Mouse (Mus musculus): ENCODE data around the gene Sec14l5. TPM values are rescaled to one million over a fixed set of nuclear protein-coding genes. Genes with fewer than 3 reads are reported as not detected.
A peak's percentile ranks its signal among the peaks of the same experiment; 100 is the strongest.

Gene Sec14l5
- polyA plus RNA-seq, 1 experiment from 2014 or later: not detected

- DNase-seq (ENCODE audit: low spot score) (no peak), ATAC-seq (ENCODE audit: insufficient number of reproducible peaks, low FRiP score, low TSS enrichment, low read depth) (no peak)
- Histone ChIP-seq H3K36me3 (ENCODE audit: control insufficient read depth, insufficient read depth, low read length) (no peaks in the 10 kb centered on the region), H3K9me3 (ENCODE audit: control insufficient read depth, low read length) (no peaks in the 10 kb centered on the region), H3K27ac (replicated peaks; ENCODE audit: low read depth, low read length) (no peak overlapping the region), H3K4me2 (ENCODE audit: low read depth, severe bottlenecking) (no peak overlapping the region), H3K9ac (ENCODE audit: low read length) (no peak overlapping the region), H3K4me3 (ENCODE audit: low read depth, low read length) (no peak overlapping the region), H3K4me1 (ENCODE audit: control insufficient read depth, insufficient read depth, low read length) (0 out of 2 replicates have a peak, but pooled peaks cover 2% of the 10 kb centered on the region), H3K27me3 (ENCODE audit: control insufficient read depth, insufficient read depth, low read length) (no peaks in the 10 kb centered on the region)
- WGBS: 25% methylated on average over 4 of the region's 4 CpGs
These were observed 7.2 kb upstream of the Sec14l5 start for GRCm38 (mm10) chr16:5139741-5140140.

- H3K9ac ChIP-seq (ENCODE audit: low read length): no peak overlapping the region
- peak; percentile 41; the same call in 1 of the 2 replicates for ATAC-seq (ENCODE audit: insufficient number of reproducible peaks, low FRiP score, low TSS enrichment, low read depth)
- under 1% methylated on average over 7 of the region's 7 CpGs for WGBS
These were observed 1.3 kb upstream of the Sec14l5 start for GRCm38 (mm10) chr16:5145570-5145969.

GRCm38 (mm10) chr16:5146367-5147036 lies 407 bp upstream of the Sec14l5 start:
- Histone ChIP-seq H3K4me2 (ENCODE audit: low read depth, severe bottlenecking) (peak overlapping the region; percentile 33), H3K36me3 (ENCODE audit: control insufficient read depth, insufficient read depth, low read length) (no peaks in the 10 kb centered on the region), H3K9ac (ENCODE audit: low read length) (no peak overlapping the region), H3K4me3 (ENCODE audit: low read depth, low read length) (no peak overlapping the region; the same call in 1 of the 2 replicates), H3K9me3 (ENCODE audit: control insufficient read depth, low read length) (no peaks in the 10 kb centered on the region), H3K4me1 (ENCODE audit: control insufficient read depth, insufficient read depth, low read length) (no peaks in the 10 kb centered on the region), H3K27ac (replicated peaks; ENCODE audit: low read depth, low read length) (no peak overlapping the region), H3K27me3 (ENCODE audit: control insufficient read depth, insufficient read depth, low read length) (no peaks in the 10 kb centered on the region)
- peak; percentile 92 for ATAC-seq (ENCODE audit: insufficient number of reproducible peaks, low FRiP score, low TSS enrichment, low read depth)
- DNase-seq (ENCODE audit: low spot score): peak; percentile 86
- WGBS: 1% methylated on average over 26 of the region's 26 CpGs

More at GRCm38 (mm10) chr16:5145570-5145969, 1.3 kb upstream of the Sec14l5 start:
- no peaks in the 10 kb centered on the region for H3K27me3 ChIP-seq (ENCODE audit: control insufficient read depth, insufficient read depth, low read length)
- H3K27ac ChIP-seq (replicated peaks; ENCODE audit: low read depth, low read length): no peak overlapping the region
- no peaks in the 10 kb centered on the region for H3K9me3 ChIP-seq (ENCODE audit: control insufficient read depth, low read length)
- DNase-seq (ENCODE audit: low spot score): peak; percentile 84
- no peaks in the 10 kb centered on the region for H3K36me3 ChIP-seq (ENCODE audit: control insufficient read depth, insufficient read depth, low read length)
- H3K4me3 ChIP-seq (ENCODE audit: low read depth, low read length): no peak overlapping the region
- H3K4me1 ChIP-seq (ENCODE audit: control insufficient read depth, insufficient read depth, low read length): no peaks in the 10 kb centered on the region
- H3K4me2 ChIP-seq (ENCODE audit: low read depth, severe bottlenecking): no peak overlapping the region

GRCm38 (mm10) chr16:5150544-5150943 lies 3.6 kb downstream of the Sec14l5 start:
- ATAC-seq (ENCODE audit: insufficient number of reproducible peaks, low FRiP score, low TSS enrichment, low read depth) (no peak), DNase-seq (ENCODE audit: low spot score) (no peak)
- no peak overlapping the region for H3K9ac ChIP-seq (ENCODE audit: low read length)
- 84% methylated on average over 10 of the region's 10 CpGs for WGBS
- no peak overlapping the region for H3K4me2 ChIP-seq (ENCODE audit: low read depth, severe bottlenecking)
- no peak overlapping the region for H3K4me3 ChIP-seq (ENCODE audit: low read depth, low read length)
- H3K4me1 ChIP-seq (ENCODE audit: control insufficient read depth, insufficient read depth, low read length): no peaks in the 10 kb centered on the region
- no peaks in the 10 kb centered on the region for H3K36me3 ChIP-seq (ENCODE audit: control insufficient read depth, insufficient read depth, low read length)
- H3K27me3 ChIP-seq (ENCODE audit: control insufficient read depth, insufficient read depth, low read length): no peaks in the 10 kb centered on the region
- H3K9me3 ChIP-seq (ENCODE audit: control insufficient read depth, low read length): no peaks in the 10 kb centered on the region
- H3K27ac ChIP-seq (replicated peaks; ENCODE audit: low read depth, low read length): no peak overlapping the region

- H3K4me3 ChIP-seq (ENCODE audit: low read depth, low read length): no peak overlapping the region
- WGBS: 67% methylated on average over 6 of the region's 6 CpGs
- 0 out of 2 replicates have a peak, but pooled peaks cover 3% of the 10 kb centered on the region for H3K4me1 ChIP-seq (ENCODE audit: control insufficient read depth, insufficient read depth, low read length)
- no peak overlapping the region for H3K4me2 ChIP-seq (ENCODE audit: low read depth, severe bottlenecking)
- no peaks in the 10 kb centered on the region for H3K27me3 ChIP-seq (ENCODE audit: control insufficient read depth, insufficient read depth, low read length)
- no peaks in the 10 kb centered on the region for H3K36me3 ChIP-seq (ENCODE audit: control insufficient read depth, insufficient read depth, low read length)
- DNase-seq (ENCODE audit: low spot score): no peak
- no peak overlapping the region for H3K27ac ChIP-seq (replicated peaks; ENCODE audit: low read depth, low read length)
- no peaks in the 10 kb centered on the region for H3K9me3 ChIP-seq (ENCODE audit: control insufficient read depth, low read length)
- ATAC-seq (ENCODE audit: insufficient number of reproducible peaks, low FRiP score, low TSS enrichment, low read depth): no peak
- no peak overlapping the region for H3K9ac ChIP-seq (ENCODE audit: low read length)
These were observed 6.6 kb downstream of the Sec14l5 start for GRCm38 (mm10) chr16:5153299-5154026.

GRCm38 (mm10) chr16:5155014-5155413 lies 8.1 kb downstream of the Sec14l5 start:
- Histone ChIP-seq H3K4me2 (ENCODE audit: low read depth, severe bottlenecking) (no peak overlapping the region), H3K27me3 (ENCODE audit: control insufficient read depth, insufficient read depth, low read length) (no peaks in the 10 kb centered on the region), H3K9ac (ENCODE audit: low read length) (no peak overlapping the region), H3K9me3 (ENCODE audit: control insufficient read depth, low read length) (no peaks in the 10 kb centered on the region), H3K36me3 (ENCODE audit: control insufficient read depth, insufficient read depth, low read length) (no peaks in the 10 kb centered on the region), H3K4me1 (ENCODE audit: control insufficient read depth, insufficient read depth, low read length) (0 out of 2 replicates have a peak, but pooled peaks cover 3% of the 10 kb centered on the region), H3K27ac (replicated peaks; ENCODE audit: low read depth, low read length) (no peak overlapping the region), H3K4me3 (ENCODE audit: low read depth, low read length) (no peak overlapping the region)
- DNase-seq (ENCODE audit: low spot score) (no peak), ATAC-seq (ENCODE audit: insufficient number of reproducible peaks, low FRiP score, low TSS enrichment, low read depth) (no peak)
- 80% methylated on average over 3 of the region's 3 CpGs for WGBS

GRCm38 (mm10) chr16:5156495-5156894 lies 9.6 kb downstream of the Sec14l5 start:
- WGBS: 58% methylated on average over 2 of the region's 2 CpGs
- Histone ChIP-seq H3K27ac (replicated peaks; ENCODE audit: low read depth, low read length) (no peak overlapping the region), H3K9me3 (ENCODE audit: control insufficient read depth, low read length) (no peaks in the 10 kb centered on the region), H3K4me3 (ENCODE audit: low read depth, low read length) (no peak overlapping the region), H3K9ac (ENCODE audit: low read length) (no peak overlapping the region), H3K36me3 (ENCODE audit: control insufficient read depth, insufficient read depth, low read length) (no peaks in the 10 kb centered on the region), H3K27me3 (ENCODE audit: control insufficient read depth, insufficient read depth, low read length) (no peaks in the 10 kb centered on the region), H3K4me2 (ENCODE audit: low read depth, severe bottlenecking) (no peak overlapping the region), H3K4me1 (ENCODE audit: control insufficient read depth, insufficient read depth, low read length) (0 out of 2 replicates have a peak, but pooled peaks cover 3% of the 10 kb centered on the region)
- no peak for ATAC-seq (ENCODE audit: insufficient number of reproducible peaks, low FRiP score, low TSS enrichment, low read depth)
- no peak for DNase-seq (ENCODE audit: low spot score)

GRCm38 (mm10) chr16:5157113-5157512 lies 10.2 kb downstream of the Sec14l5 start:
- Histone ChIP-seq H3K27ac (replicated peaks; ENCODE audit: low read depth, low read length) (no peak overlapping the region), H3K36me3 (ENCODE audit: control insufficient read depth, insufficient read depth, low read length) (no peaks in the 10 kb centered on the region), H3K9ac (ENCODE audit: low read length) (no peak overlapping the region), H3K4me1 (ENCODE audit: control insufficient read depth, insufficient read depth, low read length) (0 out of 2 replicates have a peak, but pooled peaks cover 3% of the 10 kb centered on the region), H3K9me3 (ENCODE audit: control insufficient read depth, low read length) (no peaks in the 10 kb centered on the region), H3K4me2 (ENCODE audit: low read depth, severe bottlenecking) (no peak overlapping the region), H3K27me3 (ENCODE audit: control insufficient read depth, insufficient read depth, low read length) (no peaks in the 10 kb centered on the region), H3K4me3 (ENCODE audit: low read depth, low read length) (no peak overlapping the region)
- ATAC-seq (ENCODE audit: insufficient number of reproducible peaks, low FRiP score, low TSS enrichment, low read depth): no peak
- WGBS: 79% methylated on average over 3 of the region's 3 CpGs
- no peak for DNase-seq (ENCODE audit: low spot score)

Measured in limb, embryonic 11.5 days (tissue).